Mouse (Mus musculus): ENCODE data around the gene Unc50.

The Unc50 gene

GRCm38 (mm10) chr1:37481331-37481730 is 51.4 kb downstream of the Unc50 start:
- DNase-seq (ENCODE audit: extremely low spot score, low read depth, low spot score) = no peak

GRCm38 (mm10) chr1:37484612-37485011 is 54.7 kb downstream of the Unc50 start:
- DNase-seq (ENCODE audit: extremely low spot score, low read depth, low spot score) = no peak

GRCm38 (mm10) chr1:37486439-37486838 is 56.5 kb downstream of the Unc50 start:
- DNase-seq (ENCODE audit: extremely low spot score, low read depth, low spot score) = no peak

GRCm38 (mm10) chr1:37486994-37487393 is 57.1 kb downstream of the Unc50 start:
- no peak for DNase-seq (ENCODE audit: extremely low spot score, low read depth, low spot score)

GRCm38 (mm10) chr1:37488531-37488930 is 58.6 kb downstream of the Unc50 start:
- no peak for DNase-seq (ENCODE audit: extremely low spot score, low read depth, low spot score)

All from hindlimb bud, embryonic 11.5 days (tissue).